Mouse (Mus musculus): ENCODE results near the gene Cyb5rl. TPM values are rescaled to one million over a fixed set of nuclear protein-coding genes. Genes with fewer than 3 reads are reported as not detected.

The Cyb5rl gene
- total RNA-seq, 2 experiments from 2014 or later: 6.6 to 8.1 TPM

GRCm38 (mm10) chr4:107136531-107136930, 69.7 kb downstream of the Cyb5rl start:
- no peak for ATAC-seq (replicated peaks; ENCODE audit: low FRiP score, low TSS enrichment, poor library complexity, severe bottlenecking)

Other genes with a start within 250 kb of the Cyb5rl start
- gene Ssbp3, start 156.3 kb upstream of the Cyb5rl start, total RNA-seq (2014; fragmentation: Nextera tagmentation): 104 and 138 TPM in 2 replicates
- gene Ssbp3, start 156.3 kb upstream of the Cyb5rl start, total RNA-seq (2017): 50.5 and 63.4 TPM in 2 replicates
- 104 and 107 TPM in 2 replicates for gene Mrpl37, start 120 bp upstream of the Cyb5rl start, total RNA-seq (2014; fragmentation: Nextera tagmentation)
- gene Mrpl37, start 120 bp upstream of the Cyb5rl start, total RNA-seq (2017): 61.0 and 78.5 TPM in 2 replicates
- not detected in 2 replicates for gene Cdcp2, start 29.9 kb downstream of the Cyb5rl start, total RNA-seq (2014; fragmentation: Nextera tagmentation)
- gene Cdcp2, start 29.9 kb downstream of the Cyb5rl start, total RNA-seq (2017): not detected in 2 replicates
- 75.0 and 79.1 TPM in 2 replicates for gene Tmem59, start 111.4 kb downstream of the Cyb5rl start, total RNA-seq (2014; fragmentation: Nextera tagmentation)
- gene Tmem59, start 111.4 kb downstream of the Cyb5rl start, total RNA-seq (2017): 66.1 and 102 TPM in 2 replicates
- 7.1 and 18.4 TPM in 2 replicates for gene Tceanc2, start 112.1 kb downstream of the Cyb5rl start, total RNA-seq (2014; fragmentation: Nextera tagmentation)
- gene Tceanc2, start 112.1 kb downstream of the Cyb5rl start, total RNA-seq (2017): 20.2 and 23.5 TPM in 2 replicates
- gene Ldlrad1, start 142.2 kb downstream of the Cyb5rl start, total RNA-seq (2014; fragmentation: Nextera tagmentation): 0.57 TPM in 1 of 2 replicates, not detected in the other
- not detected in 2 replicates for gene Ldlrad1, start 142.2 kb downstream of the Cyb5rl start, total RNA-seq (2017)
- 18.3 and 46.6 TPM in 2 replicates for gene Lrrc42, start 186.5 kb downstream of the Cyb5rl start, total RNA-seq (2014; fragmentation: Nextera tagmentation)
- gene Lrrc42, start 186.5 kb downstream of the Cyb5rl start, total RNA-seq (2017): 15.0 and 16.7 TPM in 2 replicates
- 3.7 and 17.2 TPM in 2 replicates for gene Hspb11, start 186.6 kb downstream of the Cyb5rl start, total RNA-seq (2014; fragmentation: Nextera tagmentation)
- 11.2 and 12.7 TPM in 2 replicates for gene Hspb11, start 186.6 kb downstream of the Cyb5rl start, total RNA-seq (2017)
- not detected in 2 replicates for gene Dio1, start 240.2 kb downstream of the Cyb5rl start, total RNA-seq (2014; fragmentation: Nextera tagmentation)
- not detected in 2 replicates for gene Dio1, start 240.2 kb downstream of the Cyb5rl start, total RNA-seq (2017)
- 42.2 and 42.5 TPM in 2 replicates for gene Yipf1, start 247.4 kb downstream of the Cyb5rl start, total RNA-seq (2014; fragmentation: Nextera tagmentation)
- gene Yipf1, start 247.4 kb downstream of the Cyb5rl start, total RNA-seq (2017): 26.5 and 26.6 TPM in 2 replicates